Mouse (Mus musculus): ENCODE measurements around the gene Xpo4. TPM values are rescaled to one million over a fixed set of nuclear protein-coding genes. Genes with fewer than 3 reads are reported as not detected.
A peak's percentile ranks its signal among the peaks of the same experiment; 100 is the strongest.

Gene Xpo4
- polyA plus RNA-seq, 1 experiment from 2014 or later, result 11.1 TPM

- H3K9me3 ChIP-seq (replicated peaks), result no peaks in the 10 kb centered on the region
- peaks cover 14% of the 10 kb centered on the region for H3K36me3 ChIP-seq
- H3K4me2 ChIP-seq, result no peak overlapping the region
- H3K27ac ChIP-seq, result peak overlapping the region; percentile 56; the same call in 1 of the 2 replicates
- peaks cover 22% of the 10 kb centered on the region for H3K4me1 ChIP-seq (replicated peaks)
- WGBS, result 10% methylated on average over 1 of the region's 1 CpGs
- H3K27me3 ChIP-seq, result 0 out of 2 replicates have a peak, but pooled peaks cover 4% of the 10 kb centered on the region
- no peak overlapping the region for H3K9ac ChIP-seq
- no peak overlapping the region for H3K4me3 ChIP-seq
- peak; percentile 92 for ATAC-seq (replicated peaks; ENCODE audit: insufficient number of reproducible peaks, insufficient read depth, low FRiP score, low read depth)
These were observed 57.7 kb downstream of the Xpo4 start for GRCm38 (mm10) chr14:57607500-57607899.

- Histone ChIP-seq H3K36me3 (peaks cover 20% of the 10 kb centered on the region), H3K4me3 (no peak overlapping the region), H3K4me1 (replicated peaks) (peaks cover 22% of the 10 kb centered on the region), H3K27ac (0 out of 2 replicates have a peak overlapping the region, but pooled peaks have one; percentile 11), H3K9me3 (replicated peaks) (no peaks in the 10 kb centered on the region), H3K27me3 (0 out of 2 replicates have a peak, but pooled peaks cover 4% of the 10 kb centered on the region), H3K9ac (no peak overlapping the region), H3K4me2 (no peak overlapping the region)
- ATAC-seq (replicated peaks; ENCODE audit: insufficient number of reproducible peaks, insufficient read depth, low FRiP score, low read depth), result no peak
- 55% methylated on average over 8 of the region's 8 CpGs for WGBS
These were observed 58.4 kb downstream of the Xpo4 start for GRCm38 (mm10) chr14:57606663-57607365.

GRCm38 (mm10) chr14:57593279-57593678, 72.0 kb downstream of the Xpo4 start:
- Histone ChIP-seq H3K27me3 (no peaks in the 10 kb centered on the region), H3K4me3 (no peak overlapping the region), H3K9ac (no peak overlapping the region), H3K9me3 (replicated peaks) (no peaks in the 10 kb centered on the region), H3K36me3 (peaks cover 51% of the 10 kb centered on the region), H3K4me1 (replicated peaks) (no peaks in the 10 kb centered on the region), H3K27ac (no peak overlapping the region), H3K4me2 (no peak overlapping the region)
- 88% methylated on average over 5 of the region's 5 CpGs for WGBS
- no peak for ATAC-seq (replicated peaks; ENCODE audit: insufficient number of reproducible peaks, insufficient read depth, low FRiP score, low read depth)

GRCm38 (mm10) chr14:57591830-57592229, 73.4 kb downstream of the Xpo4 start:
- H3K27ac ChIP-seq, result no peak overlapping the region
- no peak overlapping the region for H3K9ac ChIP-seq
- no peaks in the 10 kb centered on the region for H3K9me3 ChIP-seq (replicated peaks)
- peaks cover 53% of the 10 kb centered on the region for H3K36me3 ChIP-seq
- 81% methylated on average over 3 of the region's 3 CpGs for WGBS
- no peak overlapping the region for H3K4me2 ChIP-seq
- H3K4me1 ChIP-seq (replicated peaks), result no peaks in the 10 kb centered on the region
- H3K4me3 ChIP-seq, result no peak overlapping the region
- H3K27me3 ChIP-seq, result no peaks in the 10 kb centered on the region
- ATAC-seq (replicated peaks; ENCODE audit: insufficient number of reproducible peaks, insufficient read depth, low FRiP score, low read depth), result no peak

- WGBS, result 87% methylated on average over 2 of the region's 2 CpGs
- no peak overlapping the region for H3K27ac ChIP-seq
- no peak overlapping the region for H3K4me3 ChIP-seq
- ATAC-seq (replicated peaks; ENCODE audit: insufficient number of reproducible peaks, insufficient read depth, low FRiP score, low read depth), result no peak
- no peaks in the 10 kb centered on the region for H3K4me1 ChIP-seq (replicated peaks)
- H3K9ac ChIP-seq, result no peak overlapping the region
- H3K4me2 ChIP-seq, result no peak overlapping the region
- no peaks in the 10 kb centered on the region for H3K9me3 ChIP-seq (replicated peaks)
- H3K27me3 ChIP-seq, result no peaks in the 10 kb centered on the region
- H3K36me3 ChIP-seq, result peaks cover 18% of the 10 kb centered on the region
These were observed 88.7 kb downstream of the Xpo4 start for GRCm38 (mm10) chr14:57576364-57577060.

- peaks cover 5% of the 10 kb centered on the region; the same call in 1 of the 2 replicates for H3K4me1 ChIP-seq (replicated peaks)
- H3K27me3 ChIP-seq, result no peaks in the 10 kb centered on the region
- no peak overlapping the region for H3K4me3 ChIP-seq
- peaks cover 16% of the 10 kb centered on the region for H3K36me3 ChIP-seq
- 69% methylated on average over 6 of the region's 6 CpGs for WGBS
- H3K27ac ChIP-seq, result no peak overlapping the region
- no peak overlapping the region for H3K9ac ChIP-seq
- no peak for ATAC-seq (replicated peaks; ENCODE audit: insufficient number of reproducible peaks, insufficient read depth, low FRiP score, low read depth)
- H3K9me3 ChIP-seq (replicated peaks), result no peaks in the 10 kb centered on the region
- H3K4me2 ChIP-seq, result no peak overlapping the region
These were observed 90.2 kb downstream of the Xpo4 start for GRCm38 (mm10) chr14:57574792-57575587.

- ATAC-seq (replicated peaks; ENCODE audit: insufficient number of reproducible peaks, insufficient read depth, low FRiP score, low read depth), result peak; percentile 99
- H3K9me3 ChIP-seq (replicated peaks), result no peaks in the 10 kb centered on the region
- H3K36me3 ChIP-seq, result peaks cover 8% of the 10 kb centered on the region
- 7% methylated on average over 35 of the region's 35 CpGs for WGBS
- H3K4me2 ChIP-seq, result peak within 1 kb of the TSS; percentile 71
- H3K27me3 ChIP-seq, result no peaks in the 10 kb centered on the region
- H3K27ac ChIP-seq, result peak within 1 kb of the TSS; percentile 74
- peak within 1 kb of the TSS; percentile 79 for H3K9ac ChIP-seq
- H3K4me1 ChIP-seq (replicated peaks), result peaks cover 5% of the 10 kb centered on the region; the same call in 1 of the 2 replicates
- H3K4me3 ChIP-seq, result peak within 1 kb of the TSS; percentile 78
These were observed 93.8 kb downstream of the Xpo4 start, which contains the start of gene Eef1akmt1 for GRCm38 (mm10) chr14:57571155-57572133. Gene Eef1akmt1 (minus strand): TSS chr14:57571612.

GRCm38 (mm10) chr14:57565626-57566025, 99.6 kb downstream of the Xpo4 start:
- H3K27me3 ChIP-seq, result no peaks in the 10 kb centered on the region
- 89% methylated on average over 6 of the region's 6 CpGs for WGBS
- H3K27ac ChIP-seq, result no peak overlapping the region
- no peak overlapping the region for H3K4me3 ChIP-seq
- no peak overlapping the region for H3K9ac ChIP-seq
- no peak for ATAC-seq (replicated peaks; ENCODE audit: insufficient number of reproducible peaks, insufficient read depth, low FRiP score, low read depth)
- no peaks in the 10 kb centered on the region for H3K36me3 ChIP-seq
- H3K9me3 ChIP-seq (replicated peaks), result no peaks in the 10 kb centered on the region
- H3K4me1 ChIP-seq (replicated peaks), result peaks cover 2% of the 10 kb centered on the region; the same call in 1 of the 2 replicates
- H3K4me2 ChIP-seq, result no peak overlapping the region

GRCm38 (mm10) chr14:57556922-57557321, 108.3 kb downstream of the Xpo4 start:
- 75% methylated on average over 1 of the region's 1 CpGs for WGBS
- no peak overlapping the region for H3K4me2 ChIP-seq
- no peak overlapping the region for H3K4me3 ChIP-seq
- H3K36me3 ChIP-seq, result no peaks in the 10 kb centered on the region
- H3K9ac ChIP-seq, result no peak overlapping the region
- H3K27me3 ChIP-seq, result no peaks in the 10 kb centered on the region
- no peaks in the 10 kb centered on the region for H3K4me1 ChIP-seq (replicated peaks)
- ATAC-seq (replicated peaks; ENCODE audit: insufficient number of reproducible peaks, insufficient read depth, low FRiP score, low read depth), result no peak
- H3K27ac ChIP-seq, result no peak overlapping the region
- no peaks in the 10 kb centered on the region for H3K9me3 ChIP-seq (replicated peaks)

- no peak overlapping the region for H3K4me3 ChIP-seq
- no peaks in the 10 kb centered on the region for H3K27me3 ChIP-seq
- no peak overlapping the region for H3K4me2 ChIP-seq
- H3K27ac ChIP-seq, result no peak overlapping the region
- H3K36me3 ChIP-seq, result no peaks in the 10 kb centered on the region
- ATAC-seq (replicated peaks; ENCODE audit: insufficient number of reproducible peaks, insufficient read depth, low FRiP score, low read depth), result no peak
- H3K9me3 ChIP-seq (replicated peaks), result no peaks in the 10 kb centered on the region
- H3K9ac ChIP-seq, result no peak overlapping the region
- WGBS, result 81% methylated on average over 7 of the region's 7 CpGs
- H3K4me1 ChIP-seq (replicated peaks), result no peaks in the 10 kb centered on the region
These were observed 109.7 kb downstream of the Xpo4 start for GRCm38 (mm10) chr14:57555471-57556070.
